Mouse (Mus musculus): ENCODE measurements around the gene Dusp7.

DNA sequence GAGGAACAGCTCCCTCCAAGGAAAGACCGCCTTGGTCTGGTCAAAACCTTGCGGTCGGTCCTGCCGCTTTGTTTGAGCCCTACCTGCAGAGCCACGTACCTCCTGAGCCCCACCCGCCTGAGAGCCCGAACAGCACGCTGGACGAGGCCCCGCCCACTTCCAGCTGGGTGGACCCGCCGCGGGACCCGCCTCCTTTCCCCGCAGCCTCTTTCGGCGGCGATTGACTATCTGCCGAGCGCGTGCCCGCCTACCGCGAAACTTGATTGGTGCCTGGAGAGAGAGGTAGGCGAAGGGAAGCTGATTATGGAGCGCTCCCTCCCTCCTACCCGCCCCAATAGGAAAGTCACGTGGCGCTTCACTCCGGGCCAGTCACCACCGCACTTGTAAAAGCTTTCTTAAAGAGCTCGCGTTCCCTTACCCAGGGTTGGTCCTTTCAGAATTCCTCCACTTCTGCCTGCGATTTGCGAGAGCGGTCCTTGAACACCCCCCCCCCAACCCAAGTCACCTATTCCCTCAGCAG, 780 bp upstream of the Dusp7 start:
- TF ChIP-seq POLR2A (IDR thresholded peaks at IDR 0.05; ENCODE audit: extremely low read depth, insufficient read depth, low read length) (0 out of 2 replicates have a peak, but pooled peaks have one; percentile 26), CTCF (IDR thresholded peaks at IDR 0.05; ENCODE audit: low read depth, low read length) (no peak)

Measured in liver, adult 2 months (tissue).